Mouse (Mus musculus) yolk sac, embryonic 10.5 days (tissue): Measurements from ENCODE around the gene Bcat1.

Experiments
- DNase-seq: peaks from one replicate; pipeline ENCODE4 v3.0.0-alpha.2; 2017; ENCODE audit warnings: low spot score

Bcat1 gene

DNA sequence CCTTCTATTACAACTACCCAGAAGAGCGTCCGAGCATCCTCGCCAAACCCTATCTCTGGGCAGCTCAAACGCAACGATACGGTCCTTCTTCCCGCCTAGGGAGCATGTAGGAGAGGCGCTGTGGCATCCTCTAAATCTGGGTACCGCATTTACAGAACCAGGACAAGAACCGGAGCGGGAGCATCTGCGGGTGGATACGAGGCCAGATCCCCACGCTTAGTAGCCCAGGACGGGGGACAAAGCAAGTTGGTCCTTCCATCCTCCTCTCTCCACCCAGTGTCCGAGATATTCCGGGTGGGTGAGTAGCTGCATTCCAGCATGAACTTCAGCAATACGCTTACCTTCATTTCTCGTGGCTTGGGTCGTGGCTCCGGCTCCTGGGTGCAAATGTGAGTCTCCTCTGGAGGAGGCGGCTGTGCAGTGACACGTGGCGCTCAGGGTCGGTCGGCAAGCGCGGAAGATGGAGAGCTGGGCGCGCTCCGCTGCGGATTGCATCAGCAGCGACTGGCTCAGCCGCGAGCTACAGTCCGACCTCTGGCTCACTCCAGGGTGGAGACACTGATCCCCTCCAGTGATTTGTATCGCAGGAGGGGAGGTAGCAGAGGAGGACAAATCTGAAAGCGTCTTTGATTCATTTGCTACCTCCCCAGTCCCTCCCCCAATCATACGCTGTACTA lies at the start of gene Bcat1:
Gene Bcat1, minus strand, starts transcription at position 637 of the 677 bp plus-strand sequence.
- peak; percentile 59 for DNase-seq

DNA sequence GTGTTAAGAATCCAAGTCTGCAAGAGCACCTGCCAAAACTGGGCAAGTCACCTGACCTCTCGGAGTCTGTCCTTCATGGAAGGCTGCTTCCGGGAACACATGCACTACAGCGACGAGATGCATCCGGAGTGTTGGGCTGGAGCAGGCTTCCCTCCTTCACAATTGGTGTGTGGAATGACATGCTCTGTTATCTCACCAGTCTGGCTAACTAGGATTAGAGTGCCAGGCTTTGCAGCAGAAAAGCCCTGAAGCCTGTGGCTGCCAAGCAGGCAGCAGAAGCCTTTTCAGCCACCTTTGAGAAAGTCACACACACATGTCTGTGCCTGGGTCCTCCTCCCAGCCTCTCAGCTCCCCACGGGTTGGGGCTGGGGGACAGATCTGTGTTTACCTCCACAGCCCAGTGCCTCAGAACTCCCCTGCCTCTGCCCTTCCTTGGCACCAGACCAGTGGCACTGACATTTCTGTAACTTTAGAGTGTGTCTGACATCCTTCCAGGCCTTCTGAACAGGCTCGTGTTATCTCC lies 49.7 kb upstream of the Bcat1 start:
- DNase-seq: no peak

DNA sequence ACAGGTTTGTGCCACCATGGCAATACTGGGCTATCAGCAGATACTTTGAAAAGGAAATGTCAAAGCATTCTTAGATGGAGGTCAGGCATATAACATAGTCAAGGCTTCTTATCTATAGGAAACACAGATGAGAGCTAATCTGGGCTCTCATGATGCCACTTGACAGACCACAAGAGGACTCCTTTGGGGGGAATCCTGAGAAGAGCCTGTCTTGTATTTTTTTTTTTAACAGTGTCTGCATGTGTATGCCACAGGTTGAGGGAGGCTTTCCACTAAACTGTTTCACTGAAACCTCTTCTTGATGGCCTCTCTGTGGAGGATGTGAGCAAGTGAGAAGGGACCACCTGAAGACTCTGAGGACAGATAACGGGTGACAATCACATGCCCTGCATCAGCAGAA lies 48.6 kb upstream of the Bcat1 start:
- DNase-seq: no peak

DNA sequence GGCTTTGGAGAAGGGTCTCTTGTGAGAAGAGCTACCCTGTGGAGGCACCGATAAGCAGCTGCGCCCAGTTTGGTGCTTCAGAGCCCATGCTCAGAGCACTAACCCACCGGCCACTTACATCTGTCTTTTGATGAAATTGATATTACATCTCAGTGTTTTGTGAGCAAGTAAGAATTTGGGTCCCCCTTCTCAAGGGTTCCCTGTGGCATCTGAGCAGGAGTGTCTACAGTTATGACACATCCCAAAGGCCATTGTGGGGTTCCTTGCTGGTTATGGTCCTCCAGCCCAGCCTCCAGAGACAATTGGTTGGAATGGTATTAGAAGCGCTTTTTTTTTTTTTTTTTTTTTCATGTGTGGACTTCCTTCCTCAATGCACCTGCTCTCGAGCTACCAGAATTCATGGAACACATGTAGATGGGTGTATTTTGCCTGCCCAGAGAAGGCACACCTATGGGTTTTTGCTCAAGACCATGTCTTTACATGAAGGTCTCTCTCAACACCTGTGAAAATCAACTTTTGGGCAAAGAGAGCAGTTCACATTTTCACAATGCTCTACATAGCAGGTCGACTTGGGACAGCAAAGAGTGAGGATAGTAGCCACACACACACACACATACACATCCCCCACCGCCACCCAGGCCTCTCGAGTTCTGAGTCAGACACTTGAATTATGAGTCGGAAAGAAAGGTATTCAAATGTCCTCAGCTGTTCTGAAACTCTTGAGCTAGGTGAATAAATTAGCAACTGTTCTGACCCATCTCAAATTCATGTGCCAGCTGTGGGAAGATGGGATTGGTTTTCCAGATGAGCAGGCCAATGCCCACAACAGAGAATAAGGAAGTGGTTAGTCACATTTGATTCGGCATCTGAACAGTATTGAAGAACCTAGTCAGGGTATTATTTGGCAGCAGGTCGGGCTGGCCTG lies 47.4 kb upstream of the Bcat1 start:
- DNase-seq: no peak

DNA sequence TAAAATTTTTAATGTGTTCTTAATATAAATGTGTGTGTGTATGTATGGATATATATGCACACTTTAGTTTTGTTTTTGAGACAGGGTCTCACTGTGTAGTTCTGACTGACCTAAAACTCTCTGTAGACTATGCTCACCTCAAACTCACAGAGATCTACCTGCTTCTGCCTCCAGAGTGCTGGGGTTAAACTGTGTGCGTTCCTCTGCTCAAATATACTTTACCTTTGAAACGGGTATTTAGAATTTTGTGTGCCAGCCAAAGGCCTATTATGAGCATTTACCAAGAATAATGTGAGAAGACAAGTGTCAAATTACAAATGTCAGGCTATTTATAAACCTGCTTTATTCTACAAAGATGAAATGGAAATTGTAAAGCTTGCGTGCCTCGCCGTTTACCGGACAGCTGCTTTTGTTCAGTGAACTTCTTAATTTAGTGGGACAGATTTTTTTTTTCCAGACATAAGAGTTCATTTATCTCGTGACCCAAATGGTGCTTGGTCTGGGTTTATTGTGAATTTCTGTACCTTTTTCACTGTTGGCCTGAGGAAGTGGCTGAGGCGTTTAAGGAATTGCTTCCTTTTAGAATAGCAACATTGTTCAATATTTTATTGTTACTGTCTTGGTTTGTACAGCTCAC lies 46.6 kb upstream of the Bcat1 start:
- DNase-seq: no peak

DNA sequence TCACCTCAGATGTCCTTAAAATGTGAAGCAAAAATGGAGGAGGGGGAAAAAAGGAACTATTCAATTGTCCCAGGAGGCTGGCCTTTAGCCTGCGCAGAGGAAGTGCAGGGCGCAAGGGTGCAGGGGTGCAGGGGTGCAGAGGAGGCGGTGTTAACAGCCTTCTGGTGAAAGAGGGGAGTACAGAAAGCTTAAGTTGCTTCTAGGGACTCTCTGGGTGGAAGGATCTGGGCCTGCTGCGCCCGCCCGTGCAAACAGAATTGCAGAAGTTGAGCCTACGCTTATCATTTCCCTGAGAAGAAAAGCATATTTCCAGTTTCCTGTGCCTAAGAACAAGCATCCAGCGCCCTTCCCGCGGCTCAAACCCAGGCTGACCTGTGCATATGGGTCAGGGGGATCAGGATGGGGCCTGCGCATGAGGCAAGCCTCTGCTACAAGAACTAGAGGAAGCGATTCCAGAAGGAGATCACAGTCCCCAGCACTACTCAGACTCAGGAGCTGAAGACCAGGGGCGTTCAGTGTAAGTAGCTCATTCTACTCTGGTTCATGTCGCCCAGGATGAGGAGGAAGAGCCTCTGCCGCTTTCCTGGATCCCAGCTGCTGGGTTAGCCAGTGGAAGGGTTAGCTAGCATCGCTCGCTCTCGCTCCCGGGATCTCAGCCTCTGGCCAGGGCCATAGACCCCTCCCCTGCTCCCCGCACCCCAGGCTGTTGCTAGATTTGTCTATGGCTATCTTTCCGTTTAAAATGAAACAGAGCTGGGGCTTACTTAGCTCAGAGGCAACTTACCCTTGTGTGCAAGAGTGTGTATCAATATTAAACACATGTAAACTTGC lies 45.8 kb upstream of the Bcat1 start:
- no peak for DNase-seq

DNA sequence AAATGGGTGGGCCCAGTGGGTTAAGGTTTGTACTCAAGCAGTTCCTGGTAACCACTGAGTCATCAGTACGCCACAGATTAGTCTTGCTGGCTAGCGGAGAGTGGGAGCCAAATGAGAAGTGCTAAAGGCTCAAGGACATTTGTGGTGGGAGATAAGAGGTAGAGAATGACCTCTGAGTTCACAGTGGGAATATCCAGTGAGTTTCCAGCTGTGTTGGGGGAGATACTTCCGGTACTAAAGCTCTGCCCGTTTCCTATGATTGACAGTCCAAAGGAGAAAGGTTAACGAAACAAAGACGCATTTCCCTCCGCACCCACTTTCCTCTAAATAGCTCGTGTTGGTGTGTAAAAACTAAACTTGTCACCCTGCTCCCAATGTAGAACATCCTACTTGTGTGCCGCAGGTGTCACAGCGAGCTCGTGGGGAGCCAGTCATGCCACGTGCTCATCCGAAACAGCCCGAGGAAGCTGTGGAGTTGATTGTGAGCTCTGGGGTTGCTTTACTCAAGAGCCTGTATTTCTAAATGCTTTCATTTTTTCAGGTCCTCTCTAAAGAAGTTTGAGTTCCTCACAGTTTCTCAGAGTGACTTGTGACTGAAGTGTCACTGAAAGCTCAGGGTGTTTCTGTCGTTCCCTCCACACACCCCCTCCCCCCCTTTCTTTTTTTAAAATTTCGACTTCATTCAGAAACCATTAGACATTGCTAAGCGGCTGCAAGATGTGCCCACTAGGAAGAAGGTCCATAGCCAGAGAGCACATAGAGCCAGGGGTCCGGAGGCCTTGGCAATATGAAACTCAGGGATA lies 45.0 kb upstream of the Bcat1 start:
- DNase-seq: no peak

DNA sequence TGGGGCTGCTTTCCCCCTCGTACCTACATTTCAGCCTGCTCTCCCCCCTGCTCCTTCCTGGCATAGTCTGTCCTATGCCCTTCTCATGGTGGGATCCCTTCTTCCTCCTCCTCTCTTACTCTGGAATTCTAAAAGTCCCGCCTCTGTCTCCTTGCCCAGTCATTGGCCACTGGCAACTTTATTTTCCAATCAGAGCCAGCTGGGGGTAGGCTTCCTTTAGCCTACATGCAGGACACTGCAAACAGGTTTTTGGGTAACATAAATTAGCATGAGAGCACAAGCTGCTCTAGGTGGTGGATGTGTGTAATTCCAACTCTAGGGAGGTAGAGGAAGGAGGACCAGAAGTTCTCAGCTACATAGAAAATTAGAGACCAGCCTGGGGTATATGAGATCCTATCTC lies 44.1 kb upstream of the Bcat1 start:
- DNase-seq: no peak

DNA sequence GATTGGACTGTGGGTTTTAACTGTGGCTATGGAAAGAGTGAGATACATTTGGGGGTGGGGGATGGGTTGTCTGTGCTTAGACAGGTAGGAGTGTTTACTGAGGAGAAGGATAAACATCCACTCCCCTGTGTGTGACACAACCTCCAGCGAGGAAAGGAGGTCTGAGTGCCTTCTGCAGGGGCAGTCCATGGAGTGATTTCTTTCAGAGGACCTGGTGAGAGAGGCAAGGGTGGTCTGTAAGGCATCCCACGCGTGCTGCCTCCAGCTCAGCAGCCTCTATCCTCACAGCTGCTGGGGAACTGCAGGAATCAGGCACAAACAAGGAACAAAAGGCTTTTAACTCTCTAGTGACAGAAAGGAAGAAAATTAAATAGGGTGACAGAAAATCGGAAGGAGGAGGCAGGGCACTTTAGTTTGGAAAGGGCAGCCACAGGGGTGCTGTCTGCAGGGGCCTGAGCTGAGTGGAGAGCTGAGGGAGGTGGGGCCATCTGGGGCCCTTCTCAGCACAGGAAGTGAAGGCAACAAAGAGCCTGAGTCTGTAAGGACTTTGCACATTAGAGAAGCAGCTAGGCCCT lies 40.2 kb upstream of the Bcat1 start:
- DNase-seq: peak; percentile 44

DNA sequence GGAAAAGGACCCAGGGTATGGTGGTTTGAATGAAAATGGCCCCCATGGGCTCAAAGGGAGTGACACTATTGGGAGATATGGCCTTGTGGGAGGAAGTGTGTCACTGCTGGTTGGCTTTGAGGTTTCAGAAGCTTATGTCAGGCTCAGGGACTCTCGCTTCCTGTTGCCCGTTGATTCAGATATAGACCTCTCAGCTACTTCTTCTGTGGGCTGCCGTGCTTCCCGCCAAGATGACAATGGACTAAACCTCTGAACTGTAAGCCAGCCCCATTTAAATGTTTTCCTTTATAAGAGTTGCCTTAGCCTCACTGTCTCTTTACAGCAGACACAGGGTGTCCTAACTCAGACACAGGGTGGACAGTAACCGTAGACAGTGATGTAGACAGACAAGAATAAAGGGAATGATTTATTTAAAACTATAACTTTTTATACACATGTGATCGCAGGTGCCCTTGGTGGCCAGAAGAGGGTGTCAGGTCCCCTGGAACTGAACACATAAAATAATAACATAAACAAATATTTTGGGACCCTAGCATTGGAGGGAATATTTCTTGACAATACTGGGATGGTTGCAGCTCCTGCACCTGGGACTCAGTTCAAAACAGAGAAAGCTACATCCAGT lies 39.6 kb upstream of the Bcat1 start, which contains the start of gene Lrmp:
Gene Lrmp, plus strand, starts transcription at position 178 of the 622 bp plus-strand sequence.
- no peak for DNase-seq

DNA sequence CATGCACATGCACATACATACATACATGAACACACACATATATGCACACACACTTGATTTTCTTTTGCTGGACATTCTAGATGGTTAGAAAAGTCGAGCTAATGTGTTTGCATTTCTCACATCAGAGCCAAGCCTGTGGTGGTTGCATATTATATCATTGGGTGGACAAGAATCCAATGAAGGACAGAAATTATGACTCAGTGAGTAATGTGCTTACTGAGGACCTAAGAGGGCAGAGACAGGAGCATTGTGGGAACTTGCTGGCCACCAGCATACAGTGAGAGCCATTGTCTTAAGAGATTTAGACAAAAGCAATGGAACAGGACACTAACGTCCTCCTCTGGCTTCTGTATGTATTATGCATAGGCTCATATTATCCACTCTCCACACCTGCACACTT lies 38.6 kb upstream of the Bcat1 start:
- no peak for DNase-seq

DNA sequence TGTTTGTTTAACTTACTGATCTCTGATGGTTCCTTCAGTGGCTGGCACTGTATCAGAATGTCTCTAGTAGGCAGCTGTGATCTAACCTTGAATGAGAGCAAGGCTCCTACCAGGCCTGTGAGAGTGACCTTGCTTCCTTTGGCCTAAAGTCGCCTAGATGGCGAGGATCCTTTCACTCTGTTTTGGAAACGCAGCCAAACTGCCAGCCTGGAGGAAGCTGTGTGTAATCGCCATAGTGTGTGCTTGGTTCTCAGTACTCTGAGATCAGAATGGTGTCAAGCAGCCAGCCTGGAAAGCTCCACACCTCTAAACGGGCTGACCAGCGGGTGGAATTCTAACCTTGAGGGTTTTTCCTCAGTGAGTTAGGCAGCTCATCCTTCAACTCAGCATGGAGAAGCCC lies 36.9 kb upstream of the Bcat1 start:
- no peak for DNase-seq

DNA sequence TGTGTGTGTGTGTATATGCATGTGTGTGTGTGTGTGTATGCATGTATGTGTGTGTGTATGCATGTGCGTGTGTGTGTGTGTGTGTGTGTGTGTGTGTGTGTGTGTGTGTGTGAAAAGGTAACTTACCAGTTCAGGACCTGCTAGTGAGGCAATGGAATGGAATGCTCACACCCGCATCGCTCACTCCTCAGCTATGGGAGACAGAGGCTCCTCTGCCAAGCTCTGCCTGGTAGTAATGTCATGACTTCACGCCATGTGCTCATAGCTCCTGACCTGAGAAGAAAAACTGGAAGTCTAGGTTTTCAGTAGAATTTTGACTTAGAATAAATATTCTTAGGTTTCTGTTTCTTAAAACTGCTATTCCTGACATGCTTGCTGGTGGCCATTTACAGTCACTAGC lies 34.8 kb upstream of the Bcat1 start:
- no peak for DNase-seq

DNA sequence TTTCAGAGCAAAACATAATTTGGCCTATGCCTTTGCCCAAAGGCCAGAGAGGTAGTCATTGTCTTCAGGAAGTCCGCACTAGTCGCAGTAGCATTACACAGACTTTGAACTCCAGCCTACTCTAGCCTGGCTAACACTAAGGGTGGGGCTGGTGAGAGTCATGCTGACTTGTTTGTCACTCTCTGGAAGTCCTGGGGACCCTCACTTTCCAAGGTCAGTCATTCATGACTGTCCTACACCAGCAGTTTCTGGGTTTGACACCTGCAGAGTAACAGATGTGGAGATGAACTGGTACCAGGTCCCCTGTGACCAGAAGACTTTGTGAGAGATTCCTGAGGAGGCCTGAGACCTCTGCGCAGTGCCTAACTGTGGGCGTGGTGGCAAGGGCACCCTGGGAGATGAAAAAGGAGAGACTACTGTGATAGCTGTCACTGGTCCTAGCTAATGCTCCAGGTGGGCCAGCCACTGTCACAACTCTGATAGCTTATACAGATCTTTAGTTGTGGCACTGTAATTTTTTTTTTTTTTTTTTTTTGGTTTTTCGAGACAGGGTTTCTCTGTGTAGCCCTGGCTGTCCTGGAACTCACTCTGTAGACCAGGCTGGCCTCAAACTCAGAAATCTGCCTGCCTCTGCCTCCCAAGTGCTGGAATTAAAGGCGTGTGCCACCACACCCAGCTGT lies 30.3 kb upstream of the Bcat1 start:
- peak; percentile 44 for DNase-seq

DNA sequence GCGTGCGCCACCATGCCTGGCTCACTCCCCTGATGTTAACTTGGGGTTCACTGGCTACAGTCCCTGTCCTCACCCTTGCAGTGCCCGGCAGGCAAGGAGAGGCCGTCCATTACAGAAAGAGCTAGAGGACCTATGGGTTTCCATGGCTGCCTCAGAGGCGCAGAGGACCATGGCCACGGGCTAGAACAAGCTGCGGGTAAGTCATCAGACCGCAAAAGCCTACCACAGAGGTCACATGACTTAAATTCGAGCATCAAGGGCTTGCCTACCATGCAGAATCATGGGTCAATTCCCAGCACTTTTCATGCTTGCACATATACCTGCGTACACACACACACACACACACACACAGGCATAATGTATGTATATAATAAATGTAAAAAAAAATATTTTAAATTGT lies 29.5 kb upstream of the Bcat1 start:
- DNase-seq: no peak

DNA sequence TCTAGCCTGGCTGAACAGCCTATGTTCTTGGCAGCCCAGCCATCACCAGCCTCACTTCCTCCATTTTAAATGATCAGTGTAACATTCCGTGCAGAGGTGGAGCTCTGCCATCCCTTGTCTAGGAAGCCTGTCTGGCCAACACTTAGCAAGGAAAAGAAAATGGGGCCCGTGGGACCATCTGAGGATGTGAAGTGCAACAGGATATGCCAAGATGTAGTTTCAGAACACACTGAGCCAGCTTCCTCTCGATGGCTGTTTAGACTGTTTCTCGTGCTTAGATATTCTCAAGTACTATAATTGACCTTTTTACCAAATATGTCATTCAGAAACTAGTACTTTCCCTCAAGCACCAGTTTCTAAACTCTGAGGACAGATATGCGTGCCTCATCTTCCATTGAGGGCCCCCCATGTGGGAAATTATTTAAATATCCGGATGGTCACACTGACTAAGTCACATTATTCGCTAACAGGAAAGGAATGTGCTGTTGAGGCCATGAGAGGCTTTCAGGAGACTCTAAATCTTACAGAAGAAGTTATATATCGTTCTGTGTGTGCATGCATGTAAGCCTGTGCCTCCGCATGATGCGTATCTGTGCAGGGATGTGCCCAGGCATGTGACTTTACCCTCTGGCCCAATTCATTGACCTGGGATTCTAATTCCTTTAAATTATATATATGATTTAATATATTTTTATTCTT lies 28.4 kb upstream of the Bcat1 start:
- no peak for DNase-seq

DNA sequence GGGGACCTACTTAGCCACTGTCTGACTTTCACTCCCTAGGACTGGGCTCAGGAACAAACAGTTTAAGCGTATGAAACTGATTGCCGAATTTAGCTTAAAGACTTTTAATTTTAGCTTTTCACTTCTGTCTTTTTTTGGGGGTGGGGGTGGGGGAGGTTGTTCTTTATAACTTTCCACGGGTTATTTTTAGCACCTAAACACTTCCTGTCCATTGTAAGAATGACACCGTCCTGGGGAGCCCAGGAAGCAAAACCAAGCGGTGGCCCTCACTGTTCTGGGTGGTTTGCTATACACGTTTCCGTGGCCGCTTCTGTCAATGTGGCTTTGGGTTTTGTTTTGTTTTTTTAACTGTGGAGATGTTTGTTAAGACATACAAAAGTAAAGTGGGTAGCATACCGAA lies 24.9 kb upstream of the Bcat1 start:
- DNase-seq: no peak

DNA sequence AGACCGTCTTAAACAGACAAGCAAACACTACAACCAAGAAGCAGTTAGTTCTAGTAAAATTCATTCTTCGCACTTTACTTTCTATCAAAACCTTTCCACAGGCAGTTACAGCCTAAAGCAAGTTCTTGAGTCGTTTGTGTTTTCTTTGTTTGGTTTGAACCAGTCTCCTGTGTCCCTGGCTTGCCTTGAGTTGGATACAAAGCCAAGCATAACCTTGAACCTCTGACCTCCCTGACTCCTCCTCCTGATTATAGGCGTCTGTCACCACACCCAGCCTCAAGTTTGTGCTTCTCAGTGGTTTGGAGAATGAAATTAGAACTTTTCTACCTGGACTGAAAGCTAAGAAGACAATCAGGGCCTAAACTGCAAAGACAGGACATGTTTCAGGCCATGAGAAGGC lies 18.4 kb upstream of the Bcat1 start:
- DNase-seq: no peak
